Mouse (Mus musculus): ENCODE results near the gene Fads6. TPM values are rescaled to one million over a fixed set of nuclear protein-coding genes. Genes with fewer than 3 reads are reported as not detected.

Gene Fads6
- 0.73 and 1.6 TPM in 2 replicates for total RNA-seq (2017)

- ATAC-seq (replicated peaks; ENCODE audit: low read depth, poor library complexity, severe bottlenecking): peak; percentile 75
These were observed at the start of gene Fads6 for GRCm38 (mm10) chr11:115297214-115297826. Gene Fads6 (minus strand): TSS chr11:115297663.

- ATAC-seq (replicated peaks; ENCODE audit: low read depth, poor library complexity, severe bottlenecking): no peak
These were observed 48.1 kb upstream of the Fads6 start for GRCm38 (mm10) chr11:115345515-115345914.

GRCm38 (mm10) chr11:115344967-115345366 is 47.5 kb upstream of the Fads6 start:
- peak; percentile 68; the same call in 1 of the 2 replicates for ATAC-seq (replicated peaks; ENCODE audit: low read depth, poor library complexity, severe bottlenecking)

- ATAC-seq (replicated peaks; ENCODE audit: low read depth, poor library complexity, severe bottlenecking): no peak
These were observed 44.4 kb upstream of the Fads6 start for GRCm38 (mm10) chr11:115341866-115342265.

- ATAC-seq (replicated peaks; ENCODE audit: low read depth, poor library complexity, severe bottlenecking): no peak
These were observed 43.8 kb upstream of the Fads6 start for GRCm38 (mm10) chr11:115341246-115341645.

- no peak for ATAC-seq (replicated peaks; ENCODE audit: low read depth, poor library complexity, severe bottlenecking)
These were observed 40.4 kb upstream of the Fads6 start for GRCm38 (mm10) chr11:115337826-115338225.

- no peak for ATAC-seq (replicated peaks; ENCODE audit: low read depth, poor library complexity, severe bottlenecking)
These were observed 39.9 kb upstream of the Fads6 start for GRCm38 (mm10) chr11:115337350-115337749.

- ATAC-seq (replicated peaks; ENCODE audit: low read depth, poor library complexity, severe bottlenecking): 0 out of 2 replicates have a peak, but pooled peaks have one; percentile 29
These were observed 38.7 kb upstream of the Fads6 start for GRCm38 (mm10) chr11:115336115-115336514.

GRCm38 (mm10) chr11:115335223-115335622 is 37.8 kb upstream of the Fads6 start:
- ATAC-seq (replicated peaks; ENCODE audit: low read depth, poor library complexity, severe bottlenecking): no peak

- no peak for ATAC-seq (replicated peaks; ENCODE audit: low read depth, poor library complexity, severe bottlenecking)
These were observed 37.1 kb upstream of the Fads6 start, which contains the start of gene Otop3 for GRCm38 (mm10) chr11:115334531-115334930. Gene Otop3 (plus strand): TSS chr11:115334731.

GRCm38 (mm10) chr11:115329339-115329738 is 31.9 kb upstream of the Fads6 start:
- 0 out of 2 replicates have a peak, but pooled peaks have one; percentile 29 for ATAC-seq (replicated peaks; ENCODE audit: low read depth, poor library complexity, severe bottlenecking)

- ATAC-seq (replicated peaks; ENCODE audit: low read depth, poor library complexity, severe bottlenecking): no peak
These were observed 29.3 kb upstream of the Fads6 start for GRCm38 (mm10) chr11:115326730-115327129.

- ATAC-seq (replicated peaks; ENCODE audit: low read depth, poor library complexity, severe bottlenecking): no peak
These were observed 25.9 kb upstream of the Fads6 start for GRCm38 (mm10) chr11:115323354-115323753.

- ATAC-seq (replicated peaks; ENCODE audit: low read depth, poor library complexity, severe bottlenecking): peak; percentile 63
These were observed 24.6 kb upstream of the Fads6 start, which contains the start of gene Ush1g for GRCm38 (mm10) chr11:115321906-115322693. Gene Ush1g (minus strand): TSS chr11:115322041.

GRCm38 (mm10) chr11:115319704-115320383 is 22.4 kb upstream of the Fads6 start:
- ATAC-seq (replicated peaks; ENCODE audit: low read depth, poor library complexity, severe bottlenecking): no peak

GRCm38 (mm10) chr11:115318245-115319027 is 21.0 kb upstream of the Fads6 start:
- ATAC-seq (replicated peaks; ENCODE audit: low read depth, poor library complexity, severe bottlenecking): no peak

- ATAC-seq (replicated peaks; ENCODE audit: low read depth, poor library complexity, severe bottlenecking): no peak
These were observed 19.7 kb upstream of the Fads6 start for GRCm38 (mm10) chr11:115317204-115317603.

GRCm38 (mm10) chr11:115314249-115314648 is 16.8 kb upstream of the Fads6 start:
- peak; percentile 55 for ATAC-seq (replicated peaks; ENCODE audit: low read depth, poor library complexity, severe bottlenecking)

GRCm38 (mm10) chr11:115308781-115309180 is 11.3 kb upstream of the Fads6 start:
- ATAC-seq (replicated peaks; ENCODE audit: low read depth, poor library complexity, severe bottlenecking): no peak

- ATAC-seq (replicated peaks; ENCODE audit: low read depth, poor library complexity, severe bottlenecking): no peak
These were observed 9.4 kb upstream of the Fads6 start, which contains the start of gene Otop2 for GRCm38 (mm10) chr11:115306863-115307262. Gene Otop2 (plus strand): TSS chr11:115307163.
